Mouse (Mus musculus) cerebellum, adult 11-12 months (tissue): ENCODE measurements around the gene Peli2.

Experiments
- DNase-seq: peaks from one replicate; pipeline ENCODE4 v3.0.0; 2022

Peli2 gene

GRCm38 (mm10) chr14:48226759-48227158 lies 106.1 kb downstream of the Peli2 start:
- DNase-seq = no peak

- peak; percentile 70 for DNase-seq
Observed at GRCm38 (mm10) chr14:48234785-48235519, 114.3 kb downstream of the Peli2 start.

GRCm38 (mm10) chr14:48241335-48241734 lies 120.7 kb downstream of the Peli2 start:
- no peak for DNase-seq

- DNase-seq = no peak
Observed at GRCm38 (mm10) chr14:48246236-48246635, 125.6 kb downstream of the Peli2 start.

- no peak for DNase-seq
Observed at GRCm38 (mm10) chr14:48246963-48247362, 126.3 kb downstream of the Peli2 start.

GRCm38 (mm10) chr14:48249459-48249858 lies 128.8 kb downstream of the Peli2 start:
- no peak for DNase-seq

GRCm38 (mm10) chr14:48249909-48250308 lies 129.3 kb downstream of the Peli2 start:
- no peak for DNase-seq

- no peak for DNase-seq
Observed at GRCm38 (mm10) chr14:48251381-48251979, 130.9 kb downstream of the Peli2 start.

GRCm38 (mm10) chr14:48253183-48253582 lies 132.6 kb downstream of the Peli2 start:
- DNase-seq = no peak

- DNase-seq = no peak
Observed at GRCm38 (mm10) chr14:48254696-48255095, 134.1 kb downstream of the Peli2 start.

GRCm38 (mm10) chr14:48255290-48255689 lies 134.7 kb downstream of the Peli2 start:
- DNase-seq = no peak

GRCm38 (mm10) chr14:48257759-48258158 lies 137.1 kb downstream of the Peli2 start:
- peak; percentile 75 for DNase-seq

GRCm38 (mm10) chr14:48258696-48259366 lies 138.2 kb downstream of the Peli2 start:
- no peak for DNase-seq

- no peak for DNase-seq
Observed at GRCm38 (mm10) chr14:48263146-48263545, 142.5 kb downstream of the Peli2 start.

- no peak for DNase-seq
Observed at GRCm38 (mm10) chr14:48266710-48267109, 146.1 kb downstream of the Peli2 start.

GRCm38 (mm10) chr14:48278291-48278690 lies 157.7 kb downstream of the Peli2 start:
- DNase-seq = no peak

- no peak for DNase-seq
Observed at GRCm38 (mm10) chr14:48286949-48287348, 166.3 kb downstream of the Peli2 start.

GRCm38 (mm10) chr14:48287581-48287980 lies 167.0 kb downstream of the Peli2 start:
- DNase-seq = no peak

GRCm38 (mm10) chr14:48288600-48288999 lies 168.0 kb downstream of the Peli2 start:
- DNase-seq = no peak

- DNase-seq = no peak
Observed at GRCm38 (mm10) chr14:48289602-48290599, 169.3 kb downstream of the Peli2 start.

GRCm38 (mm10) chr14:48293498-48293897 lies 172.9 kb downstream of the Peli2 start:
- no peak for DNase-seq

GRCm38 (mm10) chr14:48295410-48295809 lies 174.8 kb downstream of the Peli2 start:
- DNase-seq = no peak

- DNase-seq = no peak
Observed at GRCm38 (mm10) chr14:48295815-48296271, 175.2 kb downstream of the Peli2 start.
